Mouse (Mus musculus) gastrocnemius, adult 2 months (tissue): ENCODE results near the gene Naglu. TPM values are rescaled to one million over a fixed set of nuclear protein-coding genes. Genes with fewer than 3 reads are reported as not detected.

Experiments used
- DNase-seq: peaks from one replicate; pipeline ENCODE4 v3.0.0; 2022
- H3K27ac ChIP-seq: fragments of 200-600 bp; 2 replicates; pipeline ENCODE4 v1.8.1; 2022; ENCODE audit warnings: mild to moderate bottlenecking
- H3K4me3 ChIP-seq: fragments of 200-600 bp; 2 replicates; pipeline ENCODE4 v1.8.1; 2022; ENCODE audit warnings: mild to moderate bottlenecking, moderate library complexity
- CTCF ChIP-seq: fragments of 200-600 bp; IDR thresholded peaks from 2 replicates; pipeline ENCODE4 v1.8.1; 2022; ENCODE audit warnings: antibody characterized with exemption, mild to moderate bottlenecking, moderate library complexity
- intact Hi-C: fragments of 180-260 bp; cut with DNase I; formaldehyde crosslinking; loops from one replicate; pipeline ENCODE4 v1.15.1; 2025
- total RNA-seq, 2 experiments: library from RNA; stranded (reverse); gene quantifications; 2 replicates each; pipeline ENCODE4 v1.2.3; 2021

Gene Naglu
- total RNA-seq, 2 experiments from 2014 or later, result 3.3 to 4.1 TPM

GRCm38 (mm10) chr11:101089931-101090330 is 20.1 kb downstream of the Naglu start:
- DNase-seq, result no peak
- intact Hi-C loops, result no loop called here
- TF ChIP-seq CTCF, result no peak
- Histone ChIP-seq H3K4me3 (no peak overlapping the region), H3K27ac (no peak overlapping the region)

GRCm38 (mm10) chr11:101094930-101095313 is 25.1 kb downstream of the Naglu start:
- no peak for DNase-seq
- no peak for TF ChIP-seq CTCF
- Histone ChIP-seq H3K27ac (peak overlapping the region; percentile 99), H3K4me3 (peak overlapping the region; percentile 100)
- intact Hi-C loops, result loop anchor here (1.0 kb wide), 1 partner anchor 78 kb away; no protein-coding TSS in a partner anchor

GRCm38 (mm10) chr11:101095314-101096024 is 25.7 kb downstream of the Naglu start, which contains the start of gene Psmc3ip:
TSS of gene Psmc3ip (minus strand) at chr11:101095436.
- TF ChIP-seq CTCF, result peak; percentile 87
- peak; percentile 97 for DNase-seq
- intact Hi-C loops, result loop anchor here (1.0 kb wide), 1 partner anchor 78 kb away; no protein-coding TSS in a partner anchor
- Histone ChIP-seq H3K27ac (peak within 1 kb of the TSS; percentile 99), H3K4me3 (peak within 1 kb of the TSS; percentile 100)

GRCm38 (mm10) chr11:101098231-101098630 is 28.4 kb downstream of the Naglu start:
- TF ChIP-seq CTCF, result no peak
- H3K4me3 ChIP-seq, result no peak overlapping the region
- no peak for DNase-seq
- no peak overlapping the region for H3K27ac ChIP-seq
- intact Hi-C loops, result no loop called here

GRCm38 (mm10) chr11:101103011-101103410 is 33.2 kb downstream of the Naglu start:
- no peak for DNase-seq
- no peak for TF ChIP-seq CTCF
- intact Hi-C loops, result no loop called here
- no peak overlapping the region for H3K27ac ChIP-seq
- H3K4me3 ChIP-seq, result no peak overlapping the region

GRCm38 (mm10) chr11:101109351-101109750 is 39.5 kb downstream of the Naglu start:
- intact Hi-C loops, result no loop called here
- TF ChIP-seq CTCF, result no peak
- DNase-seq, result no peak
- Histone ChIP-seq H3K4me3 (no peak overlapping the region), H3K27ac (no peak overlapping the region)

- intact Hi-C loops, result no loop called here
- no peak for TF ChIP-seq CTCF
Measured at GRCm38 (mm10) chr11:101110708-101111107, 40.9 kb downstream of the Naglu start.

GRCm38 (mm10) chr11:101111178-101111577 is 41.4 kb downstream of the Naglu start:
- intact Hi-C loops, result no loop called here
- no peak for TF ChIP-seq CTCF
- Histone ChIP-seq H3K27ac (no peak overlapping the region), H3K4me3 (no peak overlapping the region)
- DNase-seq, result no peak

More at GRCm38 (mm10) chr11:101110708-101111107, 40.9 kb downstream of the Naglu start:
- DNase-seq, result no peak
- no peak overlapping the region for H3K4me3 ChIP-seq
- no peak overlapping the region for H3K27ac ChIP-seq

- no peak for TF ChIP-seq CTCF
- no peak overlapping the region for H3K4me3 ChIP-seq
- no peak overlapping the region for H3K27ac ChIP-seq
- DNase-seq, result no peak
- intact Hi-C loops, result no loop called here
Measured at GRCm38 (mm10) chr11:101112186-101112585, 42.4 kb downstream of the Naglu start.

GRCm38 (mm10) chr11:101115564-101115963 is 45.8 kb downstream of the Naglu start:
- no peak for DNase-seq
- no peak overlapping the region for H3K27ac ChIP-seq
- H3K4me3 ChIP-seq, result no peak overlapping the region
- intact Hi-C loops, result no loop called here
- TF ChIP-seq CTCF, result no peak

- Histone ChIP-seq H3K4me3 (peak overlapping the region; percentile 99), H3K27ac (peak overlapping the region; percentile 91; the same call in 1 of the 2 replicates)
- intact Hi-C loops, result loop anchor here (2.0 kb wide), 1 partner anchor 55 kb away; no protein-coding TSS in a partner anchor
- no peak for TF ChIP-seq CTCF
- no peak for DNase-seq
Measured at GRCm38 (mm10) chr11:101118105-101118504, 48.3 kb downstream of the Naglu start.

- H3K4me3 ChIP-seq, result peak overlapping the region; percentile 99
- peak; percentile 53 for TF ChIP-seq CTCF
- intact Hi-C loops, result loop anchor here (2.0 kb wide), 1 partner anchor 54 kb away; no protein-coding TSS in a partner anchor
- H3K27ac ChIP-seq, result peak overlapping the region; percentile 91
- no peak for DNase-seq
Measured at GRCm38 (mm10) chr11:101119131-101119760, 49.4 kb downstream of the Naglu start.
